Mouse (Mus musculus) heart, adult 2 months (tissue): ENCODE measurements around the gene Foxo1. TPM values are rescaled to one million over a fixed set of nuclear protein-coding genes. Genes with fewer than 3 reads are reported as not detected.

Source experiments
- DNase-seq, 2 experiments: peaks; one replicate each; pipeline ENCODE4 v3.0.0; 2021
- H3K27ac ChIP-seq: fragments of 200-600 bp; 2 replicates; pipeline ENCODE4 v1.8.1; 2022
- H3K27me3 ChIP-seq: fragments of 200-500 bp; 2 replicates; pipeline ENCODE4 v1.6.1; 2012; ENCODE audit warnings: mild to moderate bottlenecking, low read length, inconsistent platforms, mixed read lengths; ENCODE audit not compliant: control insufficient read depth, insufficient read depth
- H3K36me3 ChIP-seq: fragments of 200-500 bp; 2 replicates; pipeline ENCODE4 v1.6.1; 2012; ENCODE audit warnings: low read length, inconsistent platforms; ENCODE audit not compliant: control insufficient read depth, insufficient read depth
- H3K4me1 ChIP-seq: fragments of 200-500 bp; 2 replicates; pipeline ENCODE4 v1.6.1; 2011; ENCODE audit warnings: low read length; ENCODE audit not compliant: control insufficient read depth, insufficient read depth
- H3K4me3 ChIP-seq: fragments of 200-600 bp; 2 replicates; pipeline ENCODE4 v1.8.1; 2022
- H3K79me2 ChIP-seq: fragments of 200-500 bp; replicated peaks from 2 replicates; pipeline ENCODE4 v1.6.1; 2012; ENCODE audit warnings: mild to moderate bottlenecking, inconsistent platforms, low read length, moderate library complexity, mixed read lengths; ENCODE audit not compliant: control insufficient read depth, insufficient read depth
- H3K9ac ChIP-seq: fragments of 200-500 bp; 2 replicates; pipeline ENCODE4 v1.6.1; 2012; ENCODE audit warnings: low read depth, mild to moderate bottlenecking, control low read depth, inconsistent platforms, low read length, mixed read lengths
- CTCF ChIP-seq: fragments of 200-600 bp; IDR thresholded peaks from 2 replicates; pipeline ENCODE4 v1.8.1; 2022; ENCODE audit warnings: antibody characterized with exemption, mild to moderate bottlenecking, moderate library complexity
- EP300 ChIP-seq: fragments of 200-500 bp; IDR thresholded peaks from 2 replicates; pipeline ENCODE4 v1.6.1; 2011; ENCODE audit warnings: low read depth, low read length, control low read depth; ENCODE audit not compliant: insufficient read depth
- POLR2A ChIP-seq: fragments of 200-500 bp; IDR thresholded peaks from 2 replicates; pipeline ENCODE4 v1.6.1; 2011; ENCODE audit warnings: mild to moderate bottlenecking, low read depth, low read length, control low read depth; ENCODE audit not compliant: insufficient read depth
- WGBS: fragments of 180-500 bp; shearing (Covaris S2); methylation state at CpG from one replicate; pipeline ENCODE4 v1.1.7; 2018; 5-methylcytosine and 5-hydroxymethylcytosine counted together
- intact Hi-C: fragments of 180-260 bp; cut with DNase I; formaldehyde crosslinking; loops from one replicate; pipeline ENCODE4 v1.15.1; 2025
- polyA plus RNA-seq: library from polyadenylated mRNA; depleted of rRNA; stranded (reverse); fragments of >200 nt; gene quantifications from 2 replicates; pipeline ENCODE4 v1.2.3, GENCODE M21; 2012
- total RNA-seq, 2 experiments: library from RNA; stranded (reverse); gene quantifications; 2 replicates each; pipeline ENCODE4 v1.2.3; 2021

Gene Foxo1
- total and polyA plus RNA-seq, 3 experiments: 7.7 to 12.9 (median 12.2) TPM

DNA sequence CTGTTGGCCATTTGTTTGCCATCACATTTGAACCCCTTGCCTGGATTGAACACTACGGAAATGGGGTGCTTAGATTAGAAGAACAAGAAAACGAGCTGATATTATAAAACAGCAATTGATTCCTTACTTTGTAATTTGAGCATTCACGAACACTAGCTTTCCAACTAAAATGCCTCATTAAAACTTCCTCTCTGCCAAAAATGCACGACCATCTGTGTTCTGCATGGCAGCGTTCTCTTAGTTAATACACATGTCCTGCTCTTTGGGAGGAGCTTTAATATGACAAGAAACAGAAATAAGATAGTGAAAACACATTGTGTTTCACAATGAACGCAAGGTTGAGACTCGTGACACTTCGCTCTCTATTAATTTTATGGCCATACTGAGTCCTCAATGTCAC, 3.8 kb upstream of the Foxo1 start:
- no peaks in the 10 kb centered on the region for H3K27me3 ChIP-seq
- DNase-seq: no peak
- WGBS: 88% methylated on average over 8 of the region's 8 CpGs
- peaks cover 2% of the 10 kb centered on the region; the same call in 1 of the 2 replicates for H3K79me2 ChIP-seq
- TF ChIP-seq POLR2A: no peak
- TF ChIP-seq EP300: no peak
- no peak for TF ChIP-seq CTCF
- H3K27ac ChIP-seq: no peak overlapping the region
- intact Hi-C loops: no loop called here
- no peak overlapping the region for H3K9ac ChIP-seq
- no peak overlapping the region for H3K4me3 ChIP-seq
- no peaks in the 10 kb centered on the region; the same call in 1 of the 2 replicates for H3K4me1 ChIP-seq
- no peaks in the 10 kb centered on the region for H3K36me3 ChIP-seq

GRCm38 (mm10) chr3:52266606-52267160, 1.5 kb upstream of the Foxo1 start:
- intact Hi-C loops: loop anchor here (2.0 to 5.0 kb wide), 5 partner anchors 76 to 421 kb away; no protein-coding TSS in a partner anchor
- Histone ChIP-seq H3K27me3 (no peaks in the 10 kb centered on the region), H3K4me1 (peaks cover 3% of the 10 kb centered on the region), H3K79me2 (peaks cover 2% of the 10 kb centered on the region), H3K36me3 (peaks cover 7% of the 10 kb centered on the region), H3K27ac (peak overlapping the region; percentile 89), H3K9ac (peak overlapping the region; percentile 21; the same call in 1 of the 2 replicates), H3K4me3 (peak overlapping the region; percentile 76)
- WGBS: 26% methylated on average over 17 of the region's 17 CpGs
- TF ChIP-seq POLR2A (peak; percentile 76; the same call in 1 of the 2 replicates), EP300 (0 out of 2 replicates have a peak, but pooled peaks have one; percentile 20), CTCF (0 out of 2 replicates have a peak, but pooled peaks have one; percentile 14)
- peak; percentile 70 to 77 for DNase-seq

DNA sequence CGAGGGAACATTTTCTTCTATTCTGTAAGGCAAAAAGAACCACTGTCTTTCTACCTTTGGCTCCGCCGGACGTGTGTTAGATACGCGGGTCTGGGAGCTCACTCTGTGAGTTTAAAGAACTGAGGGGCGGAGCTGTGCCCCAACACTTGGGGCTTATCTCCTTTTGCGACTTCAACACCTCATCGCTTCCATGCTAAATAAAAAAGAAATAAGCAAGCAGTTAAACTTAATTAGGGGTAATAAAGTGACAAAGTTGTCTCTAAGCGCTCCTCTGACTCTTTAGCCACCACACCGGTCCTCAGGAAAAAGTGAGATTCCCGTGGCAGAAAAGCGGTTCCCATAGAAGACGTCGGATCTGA, 864 bp upstream of the Foxo1 start:
- Histone ChIP-seq H3K4me3 (peak overlapping the region; percentile 76), H3K27ac (peak overlapping the region; percentile 89), H3K4me1 (peaks cover 4% of the 10 kb centered on the region), H3K9ac (peak overlapping the region; percentile 80), H3K27me3 (no peaks in the 10 kb centered on the region), H3K79me2 (peaks cover 2% of the 10 kb centered on the region), H3K36me3 (peaks cover 13% of the 10 kb centered on the region)
- TF ChIP-seq POLR2A (no peak), EP300 (no peak), CTCF (no peak)
- 1% methylated on average over 15 of the region's 15 CpGs for WGBS
- intact Hi-C loops: loop anchor here (2.0 to 5.0 kb wide), 5 partner anchors 75 to 420 kb away; no protein-coding TSS in a partner anchor
- DNase-seq: no peak

DNA sequence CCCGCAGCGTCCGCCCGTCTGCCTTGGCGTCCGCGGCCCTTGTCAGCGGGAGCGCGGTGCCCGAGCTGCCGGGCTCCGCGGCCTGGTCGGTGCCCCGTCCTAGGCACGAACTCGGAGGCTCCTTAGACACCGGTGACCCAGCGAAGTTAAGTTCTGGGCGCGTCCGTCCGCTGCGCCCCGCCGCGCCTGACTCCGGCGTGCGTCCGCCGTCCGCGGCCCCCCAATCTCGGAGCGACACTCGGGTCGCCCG, 276 bp downstream of the Foxo1 start:
- peak in 1 of 2 experiments; percentile 76 for DNase-seq
- peaks cover 3% of the 10 kb centered on the region for H3K79me2 ChIP-seq
- H3K27ac ChIP-seq: peak overlapping the region; percentile 99
- peak overlapping the region; percentile 93 for H3K4me3 ChIP-seq
- intact Hi-C loops: loop anchor here (5.0 kb wide), 3 partner anchors 74 to 419 kb away; no protein-coding TSS in a partner anchor
- no peaks in the 10 kb centered on the region for H3K27me3 ChIP-seq
- peaks cover 9% of the 10 kb centered on the region for H3K4me1 ChIP-seq
- TF ChIP-seq CTCF (no peak), POLR2A (no peak), EP300 (no peak)
- under 1% methylated on average over 40 of the region's 40 CpGs for WGBS
- H3K36me3 ChIP-seq: peaks cover 14% of the 10 kb centered on the region
- peak overlapping the region; percentile 93 for H3K9ac ChIP-seq

DNA sequence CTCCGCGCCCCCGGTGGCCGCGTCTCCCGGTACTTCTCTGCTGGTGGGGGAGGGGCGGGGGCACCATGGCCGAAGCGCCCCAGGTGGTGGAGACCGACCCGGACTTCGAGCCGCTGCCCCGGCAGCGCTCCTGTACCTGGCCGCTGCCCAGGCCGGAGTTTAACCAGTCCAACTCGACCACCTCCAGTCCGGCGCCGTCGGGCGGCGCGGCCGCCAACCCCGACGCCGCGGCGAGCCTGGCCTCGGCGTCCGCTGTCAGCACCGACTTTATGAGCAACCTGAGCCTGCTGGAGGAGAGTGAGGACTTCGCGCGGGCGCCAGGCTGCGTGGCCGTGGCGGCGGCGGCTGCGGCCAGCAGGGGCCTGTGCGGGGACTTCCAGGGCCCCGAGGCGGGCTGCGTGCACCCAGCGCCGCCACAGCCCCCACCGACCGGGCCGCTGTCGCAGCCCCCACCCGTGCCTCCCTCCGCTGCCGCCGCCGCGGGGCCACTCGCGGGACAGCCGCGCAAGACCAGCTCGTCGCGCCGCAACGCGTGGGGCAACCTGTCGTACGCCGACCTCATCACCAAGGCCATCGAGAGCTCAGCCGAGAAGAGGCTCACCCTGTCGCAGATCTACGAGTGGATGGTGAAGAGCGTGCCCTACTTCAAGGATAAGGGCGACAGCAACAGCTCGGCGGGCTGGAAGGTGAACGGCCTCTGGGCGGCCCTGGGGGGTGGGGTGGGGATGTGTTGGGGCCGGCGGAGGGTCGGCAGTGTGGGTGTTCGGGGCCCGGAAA, 789 bp downstream of the Foxo1 start:
- no peak for TF ChIP-seq EP300
- no peak for TF ChIP-seq POLR2A
- TF ChIP-seq CTCF: no peak
- WGBS: under 1% methylated on average over 89 of the region's 89 CpGs

More for the DNA sequence above, 789 bp downstream of the Foxo1 start:
- intact Hi-C loops: loop anchor here (1.0 to 5.0 kb wide), 4 partner anchors 73 to 418 kb away; no protein-coding TSS in a partner anchor
- peaks cover 14% of the 10 kb centered on the region for H3K36me3 ChIP-seq
- DNase-seq: peak in 1 of 2 experiments; percentile 80
- no peaks in the 10 kb centered on the region for H3K27me3 ChIP-seq
- peaks cover 3% of the 10 kb centered on the region for H3K79me2 ChIP-seq
- peak overlapping the region; percentile 93 for H3K9ac ChIP-seq
- H3K4me3 ChIP-seq: peak overlapping the region; percentile 93
- peak overlapping the region; percentile 99 for H3K27ac ChIP-seq
- H3K4me1 ChIP-seq: peaks cover 12% of the 10 kb centered on the region
